Mouse (Mus musculus) forebrain, postnatal 0 days (tissue): ENCODE results near the gene Ggact. TPM values are rescaled to one million over a fixed set of nuclear protein-coding genes. Genes with fewer than 3 reads are reported as not detected.

ENCODE experiments used
- ATAC-seq: fragments of 200-750 bp; cut with Nextera tagmentation; 2 replicates; pipeline ENCODE4 v1.8.0; 2017; ENCODE audit warnings: mild to moderate bottlenecking, moderate library complexity
- DNase-seq: peaks from one replicate; pipeline ENCODE4 v3.0.0-alpha.2; 2015
- H3K27ac ChIP-seq: fragments of 300-500 bp; sonication (generic); 2 replicates; pipeline ENCODE4 v1.5.1; 2014; ENCODE audit warnings: low read depth, mild to moderate bottlenecking, antibody characterized with exemption, low read length, moderate library complexity, mixed read lengths
- H3K27me3 ChIP-seq: fragments of 300-500 bp; sonication (generic); 2 replicates; pipeline ENCODE4 v1.6.1; 2014; ENCODE audit warnings: mild to moderate bottlenecking, low read length, mixed read lengths; ENCODE audit not compliant: insufficient read depth
- H3K36me3 ChIP-seq: fragments of 300-500 bp; sonication (generic); 2 replicates; pipeline ENCODE4 v1.6.1; 2014; ENCODE audit warnings: mild to moderate bottlenecking, moderate library complexity; ENCODE audit not compliant: insufficient read depth
- H3K4me1 ChIP-seq: fragments of 300-500 bp; sonication (generic); 2 replicates; pipeline ENCODE4 v1.6.1; 2014; ENCODE audit warnings: antibody characterized with exemption; ENCODE audit not compliant: insufficient read depth
- H3K4me2 ChIP-seq: fragments of 300-500 bp; sonication (generic); 2 replicates; pipeline ENCODE4 v1.6.1; 2014; ENCODE audit warnings: low read depth, mild to moderate bottlenecking, moderate library complexity
- H3K4me3 ChIP-seq: fragments of 300-500 bp; sonication (generic); 2 replicates; pipeline ENCODE4 v1.5.1; 2014; ENCODE audit warnings: low read depth, low read length, mixed read lengths
- H3K9ac ChIP-seq: fragments of 300-500 bp; sonication (generic); 2 replicates; pipeline ENCODE4 v1.6.1; 2014; ENCODE audit warnings: mild to moderate bottlenecking
- H3K9me3 ChIP-seq: fragments of 300-500 bp; sonication (generic); 2 replicates; pipeline ENCODE4 v1.6.1; 2016; ENCODE audit warnings: low read length
- CTCF ChIP-seq: sonication (generic); IDR thresholded peaks from 2 replicates; pipeline ENCODE4 v1.5.1; 2016; ENCODE audit warnings: antibody characterized with exemption, control low read depth, low read depth
- WGBS: fragments of 180-500 bp; shearing (Covaris S2); extraction: QIAGEN DNeasy Blood & Tissue Kit; methylation state at CpG from one replicate; pipeline ENCODE4 v1.1.7; 2014; 5-methylcytosine and 5-hydroxymethylcytosine counted together
- polyA plus RNA-seq: library from polyadenylated mRNA; unstranded; fragments of >200 nt; fragmentation: Nextera tagmentation; extraction: Ambion mirVana; gene quantifications from 2 replicates; pipeline ENCODE4 v1.2.1, GENCODE M21; 2015
- total RNA-seq: library from RNA; depleted of rRNA; stranded (reverse); fragments of >200 nt; gene quantifications from 2 replicates; pipeline ENCODE4 v1.2.3, GENCODE M21; 2014

Gene Ggact
- total and polyA plus RNA-seq, 2 experiments from 2014 or later = 18.8 to 19.2 TPM

- Histone ChIP-seq H3K36me3 (peaks cover 9% of the 10 kb centered on the region), H3K4me3 (no peak overlapping the region), H3K4me2 (no peak overlapping the region), H3K4me1 (no peaks in the 10 kb centered on the region), H3K9me3 (no peaks in the 10 kb centered on the region), H3K9ac (no peak overlapping the region), H3K27ac (no peak overlapping the region), H3K27me3 (no peaks in the 10 kb centered on the region)
- ATAC-seq (peak; percentile 89), DNase-seq (peak; percentile 17)
- TF ChIP-seq CTCF = no peak
- 22% methylated on average over 4 of the region's 4 CpGs for WGBS
Measured at GRCm38 (mm10) chr14:122942757-122943474, 29.4 kb upstream of the Ggact start.

- no peaks in the 10 kb centered on the region for H3K27me3 ChIP-seq
- no peak overlapping the region for H3K4me3 ChIP-seq
- no peak for TF ChIP-seq CTCF
- H3K4me1 ChIP-seq = no peaks in the 10 kb centered on the region
- 66% methylated on average over 1 of the region's 1 CpGs for WGBS
- H3K27ac ChIP-seq = no peak overlapping the region
- H3K36me3 ChIP-seq = peaks cover 19% of the 10 kb centered on the region
- no peak overlapping the region for H3K4me2 ChIP-seq
- H3K9ac ChIP-seq = no peak overlapping the region
- ATAC-seq (no peak), DNase-seq (no peak)
- H3K9me3 ChIP-seq = no peaks in the 10 kb centered on the region
Measured at GRCm38 (mm10) chr14:122936460-122936859, 22.9 kb upstream of the Ggact start.

DNA sequence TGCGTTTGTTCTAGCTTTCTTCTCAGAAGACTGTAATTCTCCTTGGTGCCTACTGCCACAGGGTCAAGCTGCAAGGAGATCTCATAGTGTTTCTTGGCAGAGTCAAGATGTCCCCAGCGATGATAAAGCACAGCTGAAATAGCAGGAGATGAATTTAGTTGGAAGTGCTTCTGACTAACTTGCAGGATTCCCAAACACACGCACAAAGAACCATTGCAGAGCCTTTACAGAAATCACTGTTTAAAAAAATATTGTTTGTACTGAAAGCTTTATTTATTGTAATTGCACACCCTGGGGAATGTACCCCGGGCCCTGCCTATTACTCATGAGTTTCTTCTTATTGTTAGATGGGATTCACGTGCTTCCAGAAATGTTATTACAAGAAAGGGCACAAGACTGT is 6.5 kb upstream of the Ggact start:
- Histone ChIP-seq H3K9me3 (no peaks in the 10 kb centered on the region), H3K4me3 (no peak overlapping the region), H3K4me2 (no peak overlapping the region), H3K9ac (no peak overlapping the region), H3K27ac (no peak overlapping the region), H3K27me3 (no peaks in the 10 kb centered on the region), H3K4me1 (no peaks in the 10 kb centered on the region), H3K36me3 (0 out of 2 replicates have a peak, but pooled peaks cover under 1% of the 10 kb centered on the region)
- DNase-seq (no peak), ATAC-seq (no peak)
- no peak for TF ChIP-seq CTCF
- 76% methylated on average over 5 of the region's 5 CpGs for WGBS

DNA sequence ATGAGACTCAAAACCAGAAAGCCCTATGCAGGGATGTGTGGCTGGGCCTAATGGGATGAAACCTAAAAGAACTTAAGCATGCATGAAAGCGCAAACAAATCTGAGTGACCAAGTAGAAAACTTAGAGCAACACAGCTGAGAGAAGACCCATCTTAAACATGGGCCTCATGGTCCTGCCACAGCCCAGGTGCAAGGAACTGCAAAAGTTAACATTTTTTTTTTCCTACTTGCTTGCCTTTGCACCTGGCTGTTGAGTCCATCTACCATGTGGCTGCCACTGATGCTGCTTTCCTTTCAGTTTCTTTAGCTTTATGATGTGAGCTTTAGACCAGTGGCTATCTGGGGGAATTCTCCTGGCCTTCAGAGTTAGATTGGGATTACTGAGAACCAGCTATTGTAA is 4.1 kb upstream of the Ggact start:
- Histone ChIP-seq H3K9ac (no peak overlapping the region), H3K9me3 (no peaks in the 10 kb centered on the region), H3K36me3 (no peaks in the 10 kb centered on the region), H3K27me3 (0 out of 2 replicates have a peak, but pooled peaks cover 3% of the 10 kb centered on the region), H3K4me2 (no peak overlapping the region), H3K27ac (no peak overlapping the region), H3K4me1 (no peaks in the 10 kb centered on the region), H3K4me3 (no peak overlapping the region)
- TF ChIP-seq CTCF = no peak
- 98% methylated on average over 1 of the region's 1 CpGs for WGBS
- ATAC-seq = no peak
- DNase-seq = no peak

GRCm38 (mm10) chr14:122912812-122913498 is 602 bp downstream of the Ggact start:
- Histone ChIP-seq H3K36me3 (no peaks in the 10 kb centered on the region), H3K27ac (no peak overlapping the region)
- under 1% methylated on average over 53 of the region's 58 CpGs for WGBS

DNA sequence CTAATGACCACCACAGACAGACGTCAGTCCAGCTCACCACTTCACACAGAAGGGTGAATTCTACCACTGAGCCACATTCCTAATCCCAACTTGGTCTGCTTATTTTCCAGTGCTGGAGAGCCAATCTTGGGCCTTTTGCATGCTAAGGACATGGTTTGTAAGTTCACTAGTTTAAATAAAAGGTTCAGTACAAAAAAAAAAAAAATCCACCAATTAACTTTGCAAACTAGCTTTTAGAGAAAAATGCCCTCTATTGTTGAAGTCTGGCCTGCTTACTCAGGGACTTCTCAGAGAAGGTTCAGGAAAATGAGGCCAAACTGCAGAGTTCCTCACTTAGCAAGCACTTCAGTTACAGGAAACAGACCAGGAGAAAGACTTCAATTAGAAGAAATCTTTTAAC is 1.4 kb downstream of the Ggact start:
- ATAC-seq = no peak
- no peak overlapping the region; the same call in 1 of the 2 replicates for H3K9ac ChIP-seq
- H3K4me2 ChIP-seq = peak overlapping the region; percentile 98
- no peak overlapping the region for H3K27ac ChIP-seq
- H3K9me3 ChIP-seq = peaks cover 7% of the 10 kb centered on the region; the same call in 1 of the 2 replicates
- H3K4me3 ChIP-seq = peak overlapping the region; percentile 57; the same call in 1 of the 2 replicates
- 0 out of 2 replicates have a peak, but pooled peaks cover 3% of the 10 kb centered on the region for H3K27me3 ChIP-seq
- WGBS = 53% methylated on average over 1 of the region's 1 CpGs
- no peaks in the 10 kb centered on the region for H3K4me1 ChIP-seq
- no peak for DNase-seq
- no peaks in the 10 kb centered on the region for H3K36me3 ChIP-seq
- no peak for TF ChIP-seq CTCF

More at GRCm38 (mm10) chr14:122912812-122913498, 602 bp downstream of the Ggact start:
- H3K27me3 ChIP-seq = 0 out of 2 replicates have a peak, but pooled peaks cover 3% of the 10 kb centered on the region
- 0 out of 2 replicates have a peak, but pooled peaks cover 3% of the 10 kb centered on the region for H3K9me3 ChIP-seq
- peak overlapping the region; percentile 98 for H3K4me2 ChIP-seq
- ATAC-seq (peak; percentile 82), DNase-seq (peak; percentile 39)
- no peaks in the 10 kb centered on the region for H3K4me1 ChIP-seq
- TF ChIP-seq CTCF = peak; percentile 2; the same call in 1 of the 2 replicates
- H3K4me3 ChIP-seq = peak overlapping the region; percentile 57
- H3K9ac ChIP-seq = peak overlapping the region; percentile 56

DNA sequence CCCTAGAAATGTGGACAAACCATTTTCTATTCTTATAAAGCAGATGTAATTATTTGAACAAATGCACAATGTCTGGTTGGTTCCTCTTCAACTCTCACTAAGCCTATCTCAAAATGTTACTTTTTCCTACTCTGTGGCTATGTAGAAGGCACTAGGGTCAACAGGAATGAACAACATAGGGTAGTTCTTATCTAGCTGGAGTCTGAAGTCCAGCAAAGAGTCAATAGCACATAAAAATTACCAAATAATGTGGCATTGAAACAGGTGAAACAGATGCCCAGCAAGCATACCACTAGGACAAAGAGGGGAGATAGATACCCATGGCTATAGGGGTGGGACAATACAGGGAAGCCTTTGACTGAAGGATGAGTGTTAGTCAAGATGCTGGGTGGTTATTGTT is 2.3 kb downstream of the Ggact start:
- Histone ChIP-seq H3K27ac (no peak overlapping the region), H3K27me3 (0 out of 2 replicates have a peak, but pooled peaks cover 3% of the 10 kb centered on the region), H3K4me1 (no peaks in the 10 kb centered on the region), H3K4me2 (no peak overlapping the region), H3K9ac (no peak overlapping the region), H3K4me3 (no peak overlapping the region), H3K9me3 (peaks cover 8% of the 10 kb centered on the region; the same call in 1 of the 2 replicates), H3K36me3 (no peaks in the 10 kb centered on the region)
- TF ChIP-seq CTCF = no peak
- ATAC-seq (no peak), DNase-seq (no peak)
